Mouse (Mus musculus): ENCODE measurements around the gene Slc20a1.

Gene Slc20a1

DNA sequence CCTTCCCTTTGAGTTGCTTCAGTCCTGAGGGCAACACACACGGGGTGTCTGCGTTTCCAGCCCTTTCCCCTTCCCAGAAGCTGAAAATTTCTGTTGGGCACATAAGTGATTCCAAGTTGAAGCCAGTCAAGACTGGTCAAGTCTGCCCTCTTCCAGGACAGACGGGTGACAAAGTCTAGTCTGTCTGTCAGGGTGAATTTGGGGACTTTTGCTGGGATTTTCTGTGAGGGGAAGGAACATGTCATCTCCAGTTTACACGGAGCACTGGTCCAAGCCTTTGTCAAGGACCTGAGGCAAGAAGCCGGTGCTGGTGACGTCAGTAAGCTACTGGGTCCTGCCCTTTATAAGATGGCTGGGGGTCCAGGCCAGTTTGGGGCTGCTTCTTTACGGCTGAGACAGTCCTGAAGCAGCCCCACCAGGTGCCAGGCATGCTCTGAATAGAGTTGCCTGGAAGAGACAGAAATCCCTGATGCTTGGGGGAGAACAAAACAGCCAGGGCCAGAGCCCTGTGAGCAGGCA lies 28.5 kb downstream of the Slc20a1 start:
- DNase-seq (ENCODE audit: low spot score in 2 of 2): no peak

DNA sequence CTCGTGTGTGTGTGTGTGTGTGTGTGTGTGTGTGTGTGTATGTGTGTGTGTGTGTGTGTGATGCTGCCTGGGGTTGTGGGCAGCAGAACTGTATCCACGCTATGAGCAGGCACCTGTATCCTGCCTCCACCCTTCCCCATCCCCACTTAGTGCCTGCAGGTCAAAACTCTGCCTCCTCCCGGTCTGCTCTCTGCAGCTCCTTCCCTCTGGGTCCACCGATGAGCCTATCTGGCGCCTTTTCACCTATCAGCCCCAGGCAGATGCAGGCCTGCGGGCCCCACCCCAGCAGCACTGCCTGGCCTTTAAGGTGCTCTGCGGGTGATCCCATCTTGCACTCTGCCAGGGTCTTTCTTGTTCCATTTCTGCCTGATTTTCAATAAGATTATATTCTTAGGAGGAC lies 29.1 kb downstream of the Slc20a1 start:
- no peak for DNase-seq (ENCODE audit: low spot score in 2 of 2)

DNA sequence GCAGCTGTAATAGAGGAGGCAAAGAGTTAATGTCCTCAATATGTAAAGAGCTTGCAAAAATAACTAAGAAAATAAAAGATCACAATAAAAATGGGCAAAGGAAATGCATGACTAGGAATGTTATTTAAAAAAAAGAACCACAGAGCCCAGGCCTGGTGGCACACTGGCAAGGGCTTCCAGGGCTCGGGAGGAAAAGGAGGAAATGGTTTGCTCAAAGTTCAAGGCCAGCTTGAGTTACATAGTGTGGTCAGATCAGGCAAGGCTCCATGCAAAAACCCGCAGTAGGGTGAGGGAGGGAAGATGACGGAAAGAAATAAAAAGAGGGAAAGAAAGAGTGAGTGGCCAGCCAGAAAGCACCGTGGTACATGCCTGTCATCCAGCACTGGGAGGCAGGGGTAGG lies 30.0 kb downstream of the Slc20a1 start:
- DNase-seq (ENCODE audit: low spot score in 2 of 2): no peak

DNA sequence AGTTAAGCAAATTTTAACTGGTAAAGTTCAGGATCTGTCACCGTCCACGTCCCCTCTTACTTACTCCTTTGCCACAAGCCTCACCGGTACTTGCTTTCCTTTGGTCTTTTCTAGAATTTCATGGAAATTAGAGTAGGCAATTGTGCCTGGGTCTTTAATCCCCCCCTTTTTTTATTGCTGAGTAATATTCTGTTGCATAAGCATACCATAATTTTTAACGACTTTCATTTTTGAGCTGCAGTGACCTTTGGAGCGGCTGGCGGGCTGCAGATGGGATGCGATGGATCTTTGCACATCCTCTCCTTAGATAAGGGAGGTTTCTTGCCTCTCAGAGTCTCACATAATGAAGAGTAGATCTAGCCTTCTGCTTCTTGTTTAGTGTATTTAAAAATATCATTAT lies 30.8 kb downstream of the Slc20a1 start:
- no peak for DNase-seq (ENCODE audit: low spot score in 2 of 2)

DNA sequence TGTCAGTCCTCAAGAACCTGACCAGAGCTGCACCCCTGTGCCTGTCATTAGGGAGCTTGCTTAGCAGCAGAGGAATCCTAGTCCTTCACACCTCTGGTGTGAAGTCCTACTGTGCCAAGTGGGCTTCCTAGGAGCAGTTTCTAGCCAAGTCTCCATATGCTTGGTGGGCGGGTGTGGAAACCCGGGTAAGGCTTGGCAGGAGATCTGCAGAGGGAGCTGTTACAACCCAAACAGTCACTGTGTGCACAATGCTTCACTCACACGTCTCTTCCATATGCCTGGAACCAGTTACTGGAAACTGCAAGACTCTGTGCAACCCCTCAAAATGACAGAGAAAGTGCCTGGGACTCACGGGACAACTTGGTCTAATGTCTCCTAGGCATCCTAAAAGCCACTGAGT lies 33.5 kb downstream of the Slc20a1 start:
- DNase-seq (ENCODE audit: low spot score in 2 of 2): no peak

DNA sequence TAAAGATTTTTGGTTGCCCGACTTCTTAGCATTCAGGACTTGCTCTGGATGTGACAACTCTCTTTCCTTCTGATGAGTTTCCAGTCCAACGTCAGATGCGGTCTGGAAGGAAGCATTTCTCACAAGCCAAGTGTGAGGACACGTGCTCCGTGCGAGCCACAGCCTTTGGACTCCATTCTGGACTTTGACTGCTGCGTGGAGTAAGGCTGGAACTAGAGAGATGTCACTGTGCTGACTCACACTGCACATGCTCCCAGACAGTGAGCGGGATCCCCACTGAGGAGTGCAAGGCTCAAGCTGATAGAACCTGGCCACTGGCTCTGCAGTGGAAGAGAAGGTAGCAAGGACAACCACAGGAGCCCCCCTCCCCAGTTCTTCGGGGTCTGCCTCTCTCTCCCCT lies 33.9 kb downstream of the Slc20a1 start:
- no peak for DNase-seq (ENCODE audit: low spot score in 2 of 2)

DNA sequence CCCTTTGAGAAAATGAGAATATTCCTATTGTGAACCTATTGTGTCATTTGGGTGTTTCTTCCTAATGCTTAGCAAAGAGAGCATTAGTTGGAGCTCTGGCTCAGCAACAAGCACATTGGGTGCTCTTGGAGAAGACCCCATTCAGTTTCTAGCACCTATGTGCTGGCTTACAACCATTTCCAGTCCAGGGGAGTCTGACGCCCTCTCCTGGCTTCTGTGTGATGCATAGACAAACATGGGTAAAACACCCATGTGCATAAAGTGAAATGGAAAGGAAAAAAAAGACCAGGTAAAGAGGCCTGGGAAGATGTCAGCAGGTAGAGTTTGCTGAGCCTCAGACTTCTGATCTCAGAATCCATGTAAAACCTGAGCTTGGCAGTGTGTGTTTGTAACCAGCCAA lies 34.7 kb downstream of the Slc20a1 start:
- DNase-seq (ENCODE audit: low spot score in 2 of 2): no peak

DNA sequence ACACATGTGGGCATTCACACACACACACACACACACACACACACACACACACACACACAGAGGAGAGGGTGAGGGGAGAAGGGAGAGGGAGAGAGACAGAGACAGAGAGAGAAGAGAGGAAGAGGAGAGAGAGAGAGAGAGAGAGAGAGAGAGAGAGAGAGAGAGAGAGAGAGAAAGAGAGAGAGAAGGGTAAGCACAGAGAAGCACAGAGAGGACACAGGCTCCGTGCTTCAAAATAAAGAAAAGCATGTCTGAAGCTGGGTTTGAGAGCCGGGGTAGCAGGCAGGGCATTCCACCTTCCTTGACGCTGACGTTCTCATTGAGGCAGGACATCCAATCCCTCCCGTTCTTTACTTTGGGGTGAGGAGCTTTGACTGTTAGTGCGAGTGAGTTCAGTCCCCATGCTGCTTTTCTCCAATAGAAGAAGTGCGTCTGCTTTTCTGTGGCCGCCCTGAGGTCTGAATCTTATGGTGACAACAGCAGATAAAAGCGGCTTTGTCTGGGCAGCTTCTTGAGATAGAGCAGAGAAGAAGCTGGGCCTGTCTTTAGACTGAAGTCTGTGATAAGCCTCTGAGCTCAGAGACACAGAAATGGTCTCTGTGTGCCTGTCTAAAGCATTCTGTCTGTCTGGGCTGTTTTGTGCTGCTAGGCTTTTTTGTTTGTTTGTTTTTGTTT lies 35.4 kb downstream of the Slc20a1 start:
- DNase-seq (ENCODE audit: low spot score in 2 of 2): no peak

DNA sequence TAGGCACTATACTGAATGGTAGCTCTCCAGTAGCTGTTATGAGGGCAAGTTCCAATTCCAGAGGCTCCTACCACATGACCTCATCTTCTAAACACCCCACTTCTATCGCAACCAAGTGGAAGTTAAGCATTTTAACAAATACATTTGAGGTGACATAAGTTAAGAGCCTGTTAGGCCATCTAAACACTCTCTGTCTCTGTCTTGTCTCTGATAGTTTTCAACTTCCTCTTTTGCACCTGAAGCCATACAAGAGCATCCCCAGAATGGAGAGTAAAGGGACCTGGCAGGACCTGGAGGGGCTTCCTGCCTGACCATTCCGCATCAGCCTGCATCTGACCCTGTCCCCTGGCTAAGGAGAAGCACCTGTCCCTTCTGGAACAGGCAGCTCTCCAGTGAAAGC lies 36.2 kb downstream of the Slc20a1 start:
- no peak for DNase-seq (ENCODE audit: low spot score in 2 of 2)

DNA sequence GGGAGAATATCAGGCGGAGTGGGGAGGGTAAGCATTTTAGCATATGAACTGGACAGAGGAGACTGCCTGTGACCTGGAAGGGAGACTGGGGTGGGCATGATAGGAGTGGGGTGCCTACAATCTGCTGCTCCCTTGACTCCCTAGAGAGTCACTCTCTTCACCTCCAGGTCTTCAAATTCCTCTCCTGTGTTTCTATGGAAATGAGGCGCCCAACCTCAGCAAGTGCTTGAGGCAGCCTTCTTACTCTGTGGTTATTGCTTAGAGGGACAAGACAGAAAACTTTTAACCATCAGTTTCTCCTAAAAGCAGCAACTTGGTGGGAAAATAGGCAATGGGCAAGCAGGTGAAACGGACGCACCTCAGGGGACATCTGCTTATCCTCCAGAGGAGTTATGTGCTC lies 38.0 kb downstream of the Slc20a1 start:
- no peak for DNase-seq (ENCODE audit: low spot score in 2 of 2)

DNA sequence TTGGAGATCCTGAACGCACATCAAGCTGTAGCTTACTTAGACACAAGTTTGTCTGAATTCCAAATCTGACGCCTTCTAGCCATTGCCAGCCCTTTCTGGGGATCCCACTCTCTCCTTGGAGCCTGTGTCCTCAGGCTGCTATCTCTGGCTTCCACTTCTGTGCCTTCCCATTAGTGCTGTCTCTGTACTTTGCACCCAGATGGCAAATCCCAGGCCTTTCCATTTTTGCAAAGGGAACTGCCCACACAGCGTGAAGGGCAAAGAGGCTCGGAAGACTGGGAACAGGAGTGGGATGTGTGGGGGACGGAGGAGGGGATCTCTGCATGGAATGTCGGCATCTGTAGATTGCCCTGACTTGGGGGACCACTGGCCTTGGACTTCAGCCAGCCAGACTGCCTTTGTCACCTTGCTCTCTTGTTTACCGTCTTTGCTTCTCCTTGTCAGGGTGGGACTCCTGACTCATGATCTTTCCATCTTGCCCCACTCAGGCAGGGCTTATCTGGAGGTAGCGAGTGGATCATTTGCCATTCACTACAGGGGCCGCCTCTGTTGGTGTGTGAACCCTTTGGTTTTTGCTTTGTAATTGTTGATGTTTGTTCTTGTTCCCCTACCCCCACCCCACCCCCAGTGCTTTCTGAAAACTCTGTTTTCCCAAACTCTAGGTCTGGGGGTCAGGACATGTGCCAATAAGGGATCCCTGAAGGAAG lies 42.3 kb downstream of the Slc20a1 start:
- DNase-seq (ENCODE audit: low spot score in 2 of 2): no peak

DNA sequence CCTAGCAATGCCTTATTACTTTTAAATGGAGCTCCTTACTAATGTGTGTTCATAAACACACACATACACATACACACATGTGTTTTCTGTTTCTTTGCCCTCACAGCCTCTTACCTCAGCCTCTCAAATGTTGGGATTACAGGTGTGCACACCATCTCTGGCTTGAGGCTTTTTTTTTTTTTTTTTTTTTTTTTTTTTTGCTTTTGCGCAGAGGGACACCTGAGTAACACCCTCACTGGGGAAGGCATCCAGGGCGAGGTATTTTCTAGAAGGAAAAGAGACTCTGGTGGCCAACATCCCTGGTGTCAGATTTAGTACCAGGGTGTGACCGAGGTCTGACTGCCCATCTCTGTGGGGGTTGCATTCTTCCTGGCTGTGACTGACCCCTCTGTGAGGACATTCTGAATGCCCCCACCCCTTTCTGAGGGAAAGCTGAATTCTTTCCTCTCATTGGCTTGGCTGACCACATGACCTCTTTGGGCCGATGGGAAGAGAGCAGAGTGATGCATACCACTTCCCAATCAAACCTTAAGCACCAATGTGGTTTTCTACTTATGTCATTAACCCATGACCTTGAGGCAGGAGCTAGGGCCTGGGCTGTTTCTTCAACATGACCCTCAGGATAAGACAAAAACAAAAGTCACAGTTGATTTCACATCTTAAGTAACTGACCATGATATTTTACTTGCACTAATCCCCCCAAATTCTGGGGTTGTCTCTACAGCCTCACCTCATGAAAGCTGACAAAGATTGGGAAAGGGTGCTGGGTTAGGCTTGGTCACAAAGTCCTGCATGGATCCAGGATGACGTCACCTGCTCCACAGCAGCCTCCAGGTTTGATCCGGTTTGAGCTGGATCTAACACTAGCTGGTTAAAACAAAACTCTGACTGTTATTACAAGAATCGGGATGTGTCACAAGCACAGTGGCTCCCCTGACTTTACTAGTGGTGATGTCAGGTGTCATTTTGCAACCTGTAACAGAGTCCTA lies 43.6 kb downstream of the Slc20a1 start:
- DNase-seq (ENCODE audit: low spot score in 2 of 2): no peak

DNA sequence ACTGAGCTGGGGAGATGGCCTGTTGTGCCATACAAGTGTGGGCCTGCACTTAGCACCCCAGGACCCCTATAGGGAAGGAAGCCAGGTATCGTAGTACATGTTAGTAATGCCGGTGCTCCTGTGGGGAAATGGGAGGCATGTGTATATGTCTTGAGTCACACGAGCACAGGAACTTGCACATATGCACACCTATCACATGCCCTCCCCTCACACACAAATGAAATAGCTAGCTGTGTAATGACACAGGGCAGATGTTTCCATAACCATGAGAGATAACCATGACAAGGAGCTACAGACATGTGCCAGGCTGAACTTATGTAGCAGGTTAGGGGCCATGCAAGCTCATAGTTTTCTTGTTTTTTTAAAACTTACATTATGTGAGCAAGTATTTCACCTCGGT lies 44.4 kb downstream of the Slc20a1 start:
- DNase-seq (ENCODE audit: low spot score in 2 of 2): no peak

DNA sequence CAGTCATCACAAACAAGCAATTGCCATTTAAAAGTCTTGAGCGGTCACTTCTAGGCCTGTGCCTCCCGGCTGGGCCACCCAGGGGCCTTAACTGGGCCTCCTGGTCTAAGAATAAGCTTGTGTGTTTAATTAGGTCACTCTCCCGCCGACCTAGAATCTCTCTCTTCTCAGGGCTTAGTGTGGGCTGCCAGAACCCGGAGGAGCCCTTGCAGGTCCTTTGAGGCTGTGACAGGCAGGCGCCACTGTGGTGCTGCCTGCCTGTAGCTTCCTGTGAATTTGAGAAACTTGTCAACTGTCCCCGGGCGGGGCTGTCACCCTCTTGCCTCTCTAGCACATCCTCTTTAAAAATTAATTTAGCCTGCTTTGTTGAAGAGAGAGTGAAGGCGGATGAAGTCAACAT lies 45.2 kb downstream of the Slc20a1 start:
- peak; percentile 23 to 42 for DNase-seq (ENCODE audit: low spot score in 2 of 2)

DNA sequence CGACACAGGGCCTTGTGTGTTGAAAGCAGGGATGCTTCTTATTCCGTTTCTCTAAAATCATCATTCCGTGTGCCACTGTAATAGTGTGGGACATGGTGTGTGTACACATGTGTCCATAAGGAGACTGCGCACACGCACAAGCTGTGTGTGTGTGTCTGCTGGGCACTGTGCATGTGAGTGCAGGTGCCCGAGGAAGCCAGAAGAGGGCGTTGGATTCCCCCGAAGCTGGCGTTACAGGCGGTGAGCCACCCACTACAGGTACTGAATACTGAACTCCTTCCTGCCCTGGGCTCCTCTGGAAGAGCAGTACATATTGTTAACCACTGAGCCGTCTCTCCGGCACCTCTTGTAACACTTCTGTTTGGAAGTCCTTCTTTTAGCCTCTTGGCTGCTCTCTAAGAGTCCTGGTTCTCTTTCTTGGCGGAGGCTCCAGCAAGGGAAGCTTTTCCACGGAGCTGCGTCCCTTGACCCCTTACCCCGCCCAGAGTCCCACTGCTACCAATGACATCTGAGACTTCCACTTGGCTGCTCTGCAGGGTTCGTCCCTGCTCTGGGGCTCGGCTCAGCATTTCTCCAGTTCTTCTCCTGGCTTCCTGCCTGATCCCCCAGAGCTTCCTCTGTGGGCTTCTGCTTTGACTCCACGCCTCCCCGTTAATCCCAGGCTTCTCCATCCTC lies 46.0 kb downstream of the Slc20a1 start:
- no peak for DNase-seq (ENCODE audit: low spot score in 2 of 2)

DNA sequence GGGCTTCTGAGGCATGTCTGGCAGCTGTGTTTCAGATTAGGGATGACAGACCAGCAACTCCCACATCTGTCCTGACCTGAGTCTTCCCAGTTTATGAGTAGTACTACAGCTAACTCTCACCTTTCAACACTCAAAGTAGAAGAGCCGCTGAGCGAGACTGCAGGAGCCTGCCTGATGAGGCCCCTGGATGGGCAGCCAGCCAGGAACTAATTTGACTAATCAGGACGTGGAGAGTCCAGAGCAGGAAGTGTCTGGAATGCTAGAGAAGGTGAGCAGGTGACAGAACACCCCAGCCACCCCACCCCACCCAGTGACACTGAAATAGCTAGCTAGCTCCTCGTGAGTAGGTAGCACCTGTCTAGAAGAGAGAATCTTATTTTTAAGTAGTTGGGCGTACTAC lies 47.1 kb downstream of the Slc20a1 start:
- no peak for DNase-seq (ENCODE audit: low spot score in 2 of 2)

DNA sequence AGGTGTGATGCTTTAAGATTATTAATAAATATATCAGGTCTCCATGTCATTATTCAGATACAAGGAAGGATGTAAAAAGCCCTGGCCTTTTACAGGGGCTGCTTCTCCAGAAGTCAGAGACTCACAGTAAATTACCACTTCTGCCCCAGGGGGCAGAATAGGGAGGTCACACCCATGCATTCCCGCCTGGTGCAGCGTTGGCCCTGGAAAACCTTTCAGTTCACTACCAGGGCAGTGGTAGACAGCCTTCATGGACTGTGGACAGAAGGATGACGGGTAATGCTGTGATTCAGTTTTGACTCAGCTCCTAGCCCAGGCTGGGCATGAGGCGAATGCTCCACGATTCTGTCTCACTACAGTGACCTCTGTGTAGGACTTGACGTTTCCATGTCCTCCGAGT lies 47.9 kb downstream of the Slc20a1 start:
- no peak for DNase-seq (ENCODE audit: low spot score in 2 of 2)

DNA sequence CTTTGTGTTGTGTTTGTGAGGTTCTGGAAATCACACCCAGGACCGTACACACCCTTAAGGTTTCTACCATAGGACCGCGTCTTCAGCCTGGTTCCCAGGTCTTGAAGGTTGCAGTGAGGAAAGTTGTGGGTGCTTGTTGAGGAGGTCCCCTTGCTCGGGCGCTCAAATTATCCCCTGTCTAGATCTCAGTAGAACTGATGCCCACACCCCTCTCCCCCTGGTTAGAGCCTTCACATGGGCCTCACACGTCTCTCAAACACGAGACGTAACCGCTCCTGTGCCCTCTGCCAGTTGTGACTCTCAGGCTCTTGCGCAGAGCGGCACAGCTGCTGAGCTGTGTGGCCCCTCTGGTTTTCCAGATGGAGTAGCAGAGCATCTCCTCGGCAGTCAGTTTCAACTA lies 48.4 kb downstream of the Slc20a1 start:
- DNase-seq (ENCODE audit: low spot score in 2 of 2): no peak

DNA sequence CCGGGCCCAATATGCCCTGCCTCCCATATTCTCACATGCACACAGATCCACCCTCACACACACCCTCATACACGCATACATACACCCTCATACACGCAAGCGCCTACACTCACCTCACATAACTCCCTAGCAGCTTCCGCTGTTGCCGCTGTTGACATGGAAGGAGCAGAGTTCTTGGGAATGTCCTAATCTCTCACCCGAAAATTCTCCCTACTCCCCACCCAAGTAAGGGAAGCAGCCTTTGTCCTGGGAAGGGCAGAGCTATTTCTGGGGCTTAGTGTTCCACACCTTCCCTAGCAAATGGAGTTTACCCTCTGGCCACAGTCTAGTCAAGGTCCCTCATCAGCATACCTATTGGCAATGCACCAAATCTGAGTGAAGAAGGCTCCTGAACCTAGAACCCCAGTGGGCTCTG lies 49.1 kb downstream of the Slc20a1 start:
- DNase-seq (ENCODE audit: low spot score in 2 of 2): no peak

DNA sequence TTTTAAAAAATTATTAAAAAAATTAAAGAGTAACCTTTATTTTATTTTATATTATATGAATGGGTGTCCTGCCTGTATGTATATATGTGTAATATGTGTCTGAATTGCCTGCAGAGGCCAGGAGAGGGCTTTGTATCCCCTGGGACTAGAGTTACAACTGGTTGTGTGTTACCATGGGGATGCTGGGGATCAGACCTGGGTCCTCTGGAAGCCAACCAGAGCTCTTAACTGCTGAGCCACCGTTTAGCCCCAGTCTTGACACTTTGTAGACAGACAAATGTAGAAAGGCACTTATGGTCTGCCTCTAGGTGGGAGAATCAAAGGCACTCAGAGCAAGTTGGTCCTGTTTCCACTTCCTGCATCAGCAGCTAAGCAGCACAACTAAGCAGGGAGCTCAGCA lies 50.8 kb downstream of the Slc20a1 start:
- DNase-seq (ENCODE audit: low spot score in 2 of 2): no peak

DNA sequence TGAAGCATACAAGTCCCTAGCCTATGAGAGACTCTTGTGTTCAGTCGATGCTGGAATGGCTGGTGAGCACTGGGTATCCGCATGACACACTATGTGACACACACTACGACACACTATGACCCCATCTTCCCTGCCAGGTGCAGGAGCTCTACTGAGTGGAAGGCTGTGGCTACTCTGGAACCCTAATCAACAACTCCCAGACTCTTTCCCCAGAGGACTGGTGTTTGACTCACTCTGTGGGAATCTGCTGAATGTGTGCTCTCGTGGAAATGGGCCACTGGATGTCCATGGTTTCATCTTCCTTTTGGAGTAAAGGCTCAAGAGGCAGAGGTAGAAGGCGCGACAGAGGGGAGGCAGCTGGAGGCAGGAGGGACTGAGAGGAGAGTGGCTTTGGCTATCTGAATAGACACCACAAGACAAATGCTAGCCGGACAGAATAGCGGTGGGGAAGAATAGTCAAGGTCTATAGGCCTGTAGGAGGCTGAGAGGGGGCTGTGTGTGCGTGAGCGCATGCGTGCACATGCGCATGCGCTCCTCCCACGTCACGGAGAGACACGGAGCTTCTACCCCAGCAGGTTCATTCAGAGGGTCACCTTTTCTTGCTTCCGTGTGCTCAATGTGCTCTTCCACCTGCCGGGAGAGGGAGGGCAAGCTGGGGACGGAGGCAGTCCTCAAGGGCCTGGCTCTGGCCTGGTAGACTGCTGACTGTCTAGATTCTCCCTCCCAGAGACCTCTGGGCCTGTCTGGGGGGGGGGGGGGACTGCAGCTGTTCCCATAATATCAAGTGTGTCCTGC lies 54.5 kb downstream of the Slc20a1 start:
- no peak for DNase-seq (ENCODE audit: low spot score in 2 of 2)
